Mouse (Mus musculus) stomach, postnatal 0 days (tissue): ENCODE results near the gene Scn8a.

ENCODE experiments used
- CTCF ChIP-seq: IDR thresholded peaks from 2 replicates; pipeline ENCODE4 v1.5.1; 2016; ENCODE audit warnings: antibody characterized with exemption, low read depth, mild to moderate bottlenecking, moderate library complexity
- EP300 ChIP-seq: optimal IDR thresholded peaks from 2 replicates; pipeline ENCODE3; 2016; ENCODE audit warnings: antibody characterized with exemption

GRCm38 (mm10) chr15:101059570-101060279 lies 190.1 kb downstream of the Scn8a start:
- TF ChIP-seq EP300, result no peak
- no peak for TF ChIP-seq CTCF
